Mouse (Mus musculus): Measurements from ENCODE around the gene Sema4b. TPM values are rescaled to one million over a fixed set of nuclear protein-coding genes. Genes with fewer than 3 reads are reported as not detected.

Gene Sema4b
- total and polyA plus RNA-seq, 3 experiments = 23.9 to 69.0 (median 26.5) TPM

- H3K4me1 ChIP-seq (ENCODE audit: insufficient read depth, low read depth, low read length) = peaks cover 59% of the 10 kb centered on the region
- DNase-seq (ENCODE audit: low spot score) (no peak), ATAC-seq (ENCODE audit: extremely low read depth, insufficient number of reproducible peaks, low FRiP score, poor library complexity, severe bottlenecking) (no peak)
- TF ChIP-seq GATA2 (IDR thresholded peaks at IDR 0.05; ENCODE audit: borderline replicate concordance, low read depth, low read length) (no peak), TAL1 (conservative IDR thresholded peaks at IDR 0.05; ENCODE audit: low read depth, low read length) (no peak), CTCF (IDR thresholded peaks at IDR 0.05; ENCODE audit: low read depth, low read length) (no peak), POLR2AphosphoS5 (IDR thresholded peaks at IDR 0.05; ENCODE audit: insufficient replicate concordance, low read depth, low read length) (no peak), GATA1 (IDR thresholded peaks at IDR 0.05; ENCODE audit: borderline replicate concordance, low read length) (no peak)
- H3K9me3 ChIP-seq (replicated peaks) = 0 out of 2 replicates have a peak, but pooled peaks cover 2% of the 10 kb centered on the region
- no peak overlapping the region for H3K4me3 ChIP-seq (ENCODE audit: low read depth, low read length)
- H3K36me3 ChIP-seq (replicated peaks) = no peaks in the 10 kb centered on the region
- H3K27me3 ChIP-seq (ENCODE audit: insufficient read depth, low read length) = no peaks in the 10 kb centered on the region
Observed at GRCm38 (mm10) chr7:80180202-80180601, 6.4 kb upstream of the Sema4b start.

- Histone ChIP-seq H3K4me1 (ENCODE audit: insufficient read depth, low read depth, low read length) (peaks cover 65% of the 10 kb centered on the region), H3K4me3 (ENCODE audit: low read depth, low read length) (no peak overlapping the region), H3K9me3 (replicated peaks) (0 out of 2 replicates have a peak, but pooled peaks cover 2% of the 10 kb centered on the region), H3K36me3 (replicated peaks) (no peaks in the 10 kb centered on the region), H3K27me3 (ENCODE audit: insufficient read depth, low read length) (no peaks in the 10 kb centered on the region)
- ATAC-seq (ENCODE audit: extremely low read depth, insufficient number of reproducible peaks, low FRiP score, poor library complexity, severe bottlenecking) (peak; percentile 73), DNase-seq (ENCODE audit: low spot score) (no peak)
- TF ChIP-seq GATA2 (IDR thresholded peaks at IDR 0.05; ENCODE audit: borderline replicate concordance, low read depth, low read length) (no peak), GATA1 (IDR thresholded peaks at IDR 0.05; ENCODE audit: borderline replicate concordance, low read length) (no peak), CTCF (IDR thresholded peaks at IDR 0.05; ENCODE audit: low read depth, low read length) (no peak), POLR2AphosphoS5 (IDR thresholded peaks at IDR 0.05; ENCODE audit: insufficient replicate concordance, low read depth, low read length) (no peak), TAL1 (conservative IDR thresholded peaks at IDR 0.05; ENCODE audit: low read depth, low read length) (no peak)
Observed at GRCm38 (mm10) chr7:80181078-80181477, 5.6 kb upstream of the Sema4b start.

GRCm38 (mm10) chr7:80182139-80182538, 4.5 kb upstream of the Sema4b start:
- TF ChIP-seq POLR2AphosphoS5 (IDR thresholded peaks at IDR 0.05; ENCODE audit: insufficient replicate concordance, low read depth, low read length) = no peak
- no peak for TF ChIP-seq TAL1 (conservative IDR thresholded peaks at IDR 0.05; ENCODE audit: low read depth, low read length)
- no peak for TF ChIP-seq GATA1 (IDR thresholded peaks at IDR 0.05; ENCODE audit: borderline replicate concordance, low read length)
- TF ChIP-seq CTCF (IDR thresholded peaks at IDR 0.05; ENCODE audit: low read depth, low read length) = no peak
- no peak for TF ChIP-seq GATA2 (IDR thresholded peaks at IDR 0.05; ENCODE audit: borderline replicate concordance, low read depth, low read length)
- no peaks in the 10 kb centered on the region for H3K27me3 ChIP-seq (ENCODE audit: insufficient read depth, low read length)
- 0 out of 2 replicates have a peak, but pooled peaks cover 2% of the 10 kb centered on the region for H3K9me3 ChIP-seq (replicated peaks)
- DNase-seq (ENCODE audit: low spot score) = no peak
- peaks cover 74% of the 10 kb centered on the region for H3K4me1 ChIP-seq (ENCODE audit: insufficient read depth, low read depth, low read length)
- no peak overlapping the region; the same call in 1 of the 2 replicates for H3K4me3 ChIP-seq (ENCODE audit: low read depth, low read length)
- no peaks in the 10 kb centered on the region for H3K36me3 ChIP-seq (replicated peaks)
- ATAC-seq (ENCODE audit: extremely low read depth, insufficient number of reproducible peaks, low FRiP score, poor library complexity, severe bottlenecking) = no peak

GRCm38 (mm10) chr7:80183466-80183865, 3.2 kb upstream of the Sema4b start:
- H3K27me3 ChIP-seq (ENCODE audit: insufficient read depth, low read length) = no peaks in the 10 kb centered on the region
- peaks cover 78% of the 10 kb centered on the region for H3K4me1 ChIP-seq (ENCODE audit: insufficient read depth, low read depth, low read length)
- H3K4me3 ChIP-seq (ENCODE audit: low read depth, low read length) = no peak overlapping the region
- ATAC-seq (ENCODE audit: extremely low read depth, insufficient number of reproducible peaks, low FRiP score, poor library complexity, severe bottlenecking) (no peak), DNase-seq (ENCODE audit: low spot score) (no peak)
- 0 out of 2 replicates have a peak, but pooled peaks cover 2% of the 10 kb centered on the region for H3K9me3 ChIP-seq (replicated peaks)
- TF ChIP-seq TAL1 (conservative IDR thresholded peaks at IDR 0.05; ENCODE audit: low read depth, low read length) (no peak), CTCF (IDR thresholded peaks at IDR 0.05; ENCODE audit: low read depth, low read length) (no peak), GATA1 (IDR thresholded peaks at IDR 0.05; ENCODE audit: borderline replicate concordance, low read length) (no peak), POLR2AphosphoS5 (IDR thresholded peaks at IDR 0.05; ENCODE audit: insufficient replicate concordance, low read depth, low read length) (no peak), GATA2 (IDR thresholded peaks at IDR 0.05; ENCODE audit: borderline replicate concordance, low read depth, low read length) (no peak)
- H3K36me3 ChIP-seq (replicated peaks) = no peaks in the 10 kb centered on the region

- no peak for DNase-seq (ENCODE audit: low spot score)
- no peak for TF ChIP-seq GATA2 (IDR thresholded peaks at IDR 0.05; ENCODE audit: borderline replicate concordance, low read depth, low read length)
- TF ChIP-seq POLR2AphosphoS5 (IDR thresholded peaks at IDR 0.05; ENCODE audit: insufficient replicate concordance, low read depth, low read length) = no peak
- TF ChIP-seq GATA1 (IDR thresholded peaks at IDR 0.05; ENCODE audit: borderline replicate concordance, low read length) = no peak
- no peak for TF ChIP-seq TAL1 (conservative IDR thresholded peaks at IDR 0.05; ENCODE audit: low read depth, low read length)
- no peak for TF ChIP-seq CTCF (IDR thresholded peaks at IDR 0.05; ENCODE audit: low read depth, low read length)
- H3K36me3 ChIP-seq (replicated peaks) = no peaks in the 10 kb centered on the region
- no peak for ATAC-seq (ENCODE audit: extremely low read depth, insufficient number of reproducible peaks, low FRiP score, poor library complexity, severe bottlenecking)
- H3K4me3 ChIP-seq (ENCODE audit: low read depth, low read length) = no peak overlapping the region
- peaks cover 78% of the 10 kb centered on the region for H3K4me1 ChIP-seq (ENCODE audit: insufficient read depth, low read depth, low read length)
- H3K9me3 ChIP-seq (replicated peaks) = no peaks in the 10 kb centered on the region
- H3K27me3 ChIP-seq (ENCODE audit: insufficient read depth, low read length) = no peaks in the 10 kb centered on the region
Observed at GRCm38 (mm10) chr7:80183969-80184368, 2.7 kb upstream of the Sema4b start.

GRCm38 (mm10) chr7:80184551-80184950, 2.1 kb upstream of the Sema4b start:
- no peaks in the 10 kb centered on the region for H3K36me3 ChIP-seq (replicated peaks)
- H3K27me3 ChIP-seq (ENCODE audit: insufficient read depth, low read length) = no peaks in the 10 kb centered on the region
- H3K4me1 ChIP-seq (ENCODE audit: insufficient read depth, low read depth, low read length) = peaks cover 84% of the 10 kb centered on the region
- TF ChIP-seq GATA2 (IDR thresholded peaks at IDR 0.05; ENCODE audit: borderline replicate concordance, low read depth, low read length) (no peak), GATA1 (IDR thresholded peaks at IDR 0.05; ENCODE audit: borderline replicate concordance, low read length) (no peak), CTCF (IDR thresholded peaks at IDR 0.05; ENCODE audit: low read depth, low read length) (no peak), POLR2AphosphoS5 (IDR thresholded peaks at IDR 0.05; ENCODE audit: insufficient replicate concordance, low read depth, low read length) (no peak), TAL1 (conservative IDR thresholded peaks at IDR 0.05; ENCODE audit: low read depth, low read length) (no peak)
- H3K4me3 ChIP-seq (ENCODE audit: low read depth, low read length) = no peak overlapping the region
- ATAC-seq (ENCODE audit: extremely low read depth, insufficient number of reproducible peaks, low FRiP score, poor library complexity, severe bottlenecking) (no peak), DNase-seq (ENCODE audit: low spot score) (no peak)
- H3K9me3 ChIP-seq (replicated peaks) = no peaks in the 10 kb centered on the region

Data from G1E (cell line).